In genomic region chr13:22034443-22035266, GRCm38 (mm10) we compare ENCODE assay signal across 8 mouse cellular contexts. TPM values are rescaled to one million over a fixed set of nuclear protein-coding genes. Genes with fewer than 3 reads are reported as not detected.
DNase-seq lines count a peak whose midpoint lies in the region; ATAC-seq and TF ChIP-seq lines count a peak whose summit lies in the region.

No protein-coding gene starts in this region.

- 1% methylated on average over 13 of the region's 14 CpGs for WGBS in hindbrain, embryonic 11.5 days
- under 1% methylated on average over 14 of the region's 14 CpGs for WGBS in liver, embryonic 13.5 days (ENCODE audit: insufficient replicate concordance)

- H3K27ac ChIP-seq in gastrocnemius, adult 2 months = no peak overlapping the region
- H3K27ac ChIP-seq in hindbrain, embryonic 11.5 days (ENCODE audit: low read depth, low read length) = peak overlapping the region; percentile 66
- peak overlapping the region; percentile 100 for H3K27ac ChIP-seq in liver, embryonic 13.5 days

- H3K36me3 ChIP-seq in hindbrain, embryonic 11.5 days (ENCODE audit: control insufficient read depth, insufficient read depth, low read length) = no peaks in the 10 kb centered on the region
- no peaks in the 10 kb centered on the region for H3K36me3 ChIP-seq in liver, embryonic 13.5 days

- DNase-seq in gastrocnemius, adult 2 months = no peak
- DNase-seq in gastrocnemius, postnatal 36 days = no peak
- peak; percentile 43 for DNase-seq in MN1 (ENCODE audit: low spot score)
- peak; percentile 57 for DNase-seq in hindbrain, embryonic 11.5 days (ENCODE audit: low spot score)
- no peak for DNase-seq in liver, embryonic 13.5 days
- no peak for DNase-seq in left cerebral cortex, adult 18-20 months (ENCODE audit: low spot score in 2 of 2)
- no peak for DNase-seq in c-Kit-positive CD71-positive TER-119-positive erythroid progenitor cells, embryonic 14.5 days (ENCODE audit: low spot score)

- peak overlapping the region; percentile 70 for H3K4me3 ChIP-seq in gastrocnemius, adult 2 months
- H3K4me3 ChIP-seq in hindbrain, embryonic 11.5 days (ENCODE audit: low read depth, low read length) = peak overlapping the region; percentile 31
- H3K4me3 ChIP-seq in liver, embryonic 13.5 days (replicated peaks) = peak overlapping the region; percentile 66

- intact Hi-C loops in gastrocnemius, adult 2 months (cut with DNase I) = loop anchor here (5.0 kb wide), 1 partner anchor 112 kb away; no protein-coding TSS in a partner anchor
- intact Hi-C loops in gastrocnemius, postnatal 36 days (cut with DNase I) = loop anchor here (10.0 kb wide), 1 partner anchor 210 kb away; no protein-coding TSS in a partner anchor

- no peaks in the 10 kb centered on the region for H3K9me3 ChIP-seq in hindbrain, embryonic 11.5 days (ENCODE audit: control insufficient read depth, low read length)
- no peaks in the 10 kb centered on the region for H3K9me3 ChIP-seq in liver, embryonic 13.5 days (replicated peaks)

- peak overlapping the region; percentile 49 for H3K9ac ChIP-seq in hindbrain, embryonic 11.5 days (ENCODE audit: low read depth, low read length)
- peak overlapping the region; percentile 80 for H3K9ac ChIP-seq in liver, embryonic 13.5 days

- no peak for TF ChIP-seq CTCF in gastrocnemius, adult 2 months (IDR thresholded peaks at IDR 0.05)

- H3K4me1 ChIP-seq in hindbrain, embryonic 11.5 days (replicated peaks; ENCODE audit: control insufficient read depth, insufficient read depth, low read length) = 0 out of 2 replicates have a peak, but pooled peaks cover 2% of the 10 kb centered on the region
- H3K4me1 ChIP-seq in liver, embryonic 13.5 days (replicated peaks) = peaks cover 59% of the 10 kb centered on the region

- peak overlapping the region; percentile 41 for H3K4me2 ChIP-seq in hindbrain, embryonic 11.5 days (replicated peaks; ENCODE audit: low read depth, low read length)
- peak overlapping the region; percentile 66 for H3K4me2 ChIP-seq in liver, embryonic 13.5 days

- no peak; the same call in 1 of the 2 replicates for ATAC-seq in hindbrain, embryonic 11.5 days (ENCODE audit: low FRiP score)
- no peak for ATAC-seq in liver, embryonic 13.5 days (ENCODE audit: low read depth)
- no peak for ATAC-seq in inflammation-experienced regulatory T-cells, adult 6 months

- no peaks in the 10 kb centered on the region for H3K27me3 ChIP-seq in hindbrain, embryonic 11.5 days (ENCODE audit: control insufficient read depth, insufficient read depth, low read length)
- no peaks in the 10 kb centered on the region for H3K27me3 ChIP-seq in liver, embryonic 13.5 days

RNA-seq across cellular contexts. Expression of gene Hist1h2ah, which starts 0.7 kb away (rescaled TPM):
- total RNA-seq in gastrocnemius, adult 2 months (2021) = 1 to 10 TPM in 1 of 2 experiments, not detected in 1; 3.7 TPM
- 10 to 100 TPM; 12.2 to 13.3 TPM for total RNA-seq in gastrocnemius, postnatal 36 days (2021)
- polyA plus RNA-seq in hindbrain, embryonic 11.5 days (2014; fragmentation: Nextera tagmentation; extraction: Ambion mirVana) = 8.4 and 11.9 TPM in 2 replicates
- polyA plus RNA-seq in liver, embryonic 13.5 days (2015; fragmentation: Nextera tagmentation; extraction: Ambion mirVana) = 3.6 and 18.3 TPM in 2 replicates
- polyA plus RNA-seq in inflammation-experienced regulatory T-cells, adult 6 months (2017; shearing (Covaris generic)) = 100 to 1,000 TPM in 1 of 3 experiments, 10 to 100 TPM in 1, not detected in 1; 52.3 to 507 TPM
- 10 to 100 TPM; 24.4 to 38.7 TPM for total RNA-seq in left cerebral cortex, adult 18-20 months (2021)

RNA-seq across cellular contexts. Expression of gene Hist1h2bk, which starts 1.0 kb away (rescaled TPM):
- total RNA-seq in gastrocnemius, adult 2 months (2021) = 1 to 10 TPM in 1 of 2 experiments, not detected in 1; 2.6 TPM
- 10 to 100 TPM; 10.8 to 26.5 TPM for total RNA-seq in gastrocnemius, postnatal 36 days (2021)
- 7.2 and 10.2 TPM in 2 replicates for polyA plus RNA-seq in hindbrain, embryonic 11.5 days (2014; fragmentation: Nextera tagmentation; extraction: Ambion mirVana)
- polyA plus RNA-seq in liver, embryonic 13.5 days (2015; fragmentation: Nextera tagmentation; extraction: Ambion mirVana) = 3.5 and 3.7 TPM in 2 replicates
- 1 to 10 TPM in 2 of 3 experiments, not detected in 1; 2.2 to 9.9 TPM for polyA plus RNA-seq in inflammation-experienced regulatory T-cells, adult 6 months (2017; shearing (Covaris generic))
- total RNA-seq in left cerebral cortex, adult 18-20 months (2021) = 10 to 100 TPM; 14.5 to 16.1 TPM

RNA-seq across cellular contexts. Expression of gene Hist1h4i, which starts 6.5 kb away (rescaled TPM):
- 10 to 100 TPM; 24.1 to 25.0 TPM for total RNA-seq in gastrocnemius, adult 2 months (2021)
- 10 to 100 TPM; 28.7 to 30.9 TPM for total RNA-seq in gastrocnemius, postnatal 36 days (2021)
- 31.2 and 31.4 TPM in 2 replicates for polyA plus RNA-seq in hindbrain, embryonic 11.5 days (2014; fragmentation: Nextera tagmentation; extraction: Ambion mirVana)
- 38.8 and 52.6 TPM in 2 replicates for polyA plus RNA-seq in liver, embryonic 13.5 days (2015; fragmentation: Nextera tagmentation; extraction: Ambion mirVana)
- 10 to 100 TPM in 1 of 3 experiments, 1 to 10 TPM in 2; 4.1 to 18.5 (median 6.5) TPM for polyA plus RNA-seq in inflammation-experienced regulatory T-cells, adult 6 months (2017; shearing (Covaris generic))
- total RNA-seq in left cerebral cortex, adult 18-20 months (2021) = 10 to 100 TPM; 71.8 to 81.6 TPM

RNA-seq across cellular contexts. Expression of gene Hist1h2ag, which starts 8.1 kb away (rescaled TPM):
- 1 to 10 TPM; 1.1 to 2.3 TPM for total RNA-seq in gastrocnemius, adult 2 months (2021)
- 10 to 100 TPM in 1 of 2 experiments, 1 to 10 TPM in 1; 8.7 to 11.6 TPM for total RNA-seq in gastrocnemius, postnatal 36 days (2021)
- polyA plus RNA-seq in hindbrain, embryonic 11.5 days (2014; fragmentation: Nextera tagmentation; extraction: Ambion mirVana) = 58.7 and 60.3 TPM in 2 replicates
- polyA plus RNA-seq in liver, embryonic 13.5 days (2015; fragmentation: Nextera tagmentation; extraction: Ambion mirVana) = 17.9 and 18.6 TPM in 2 replicates
- 1 to 10 TPM in 2 of 3 experiments, not detected in 1; 3.9 to 4.5 TPM for polyA plus RNA-seq in inflammation-experienced regulatory T-cells, adult 6 months (2017; shearing (Covaris generic))
- 10 to 100 TPM in 1 of 2 experiments, 1 to 10 TPM in 1; 7.5 to 13.7 TPM for total RNA-seq in left cerebral cortex, adult 18-20 months (2021)

RNA-seq across cellular contexts. Expression of gene Hist1h2bj, which starts 8.4 kb away (rescaled TPM):
- total RNA-seq in gastrocnemius, adult 2 months (2021) = 1 to 10 TPM; 2.3 to 3.4 TPM
- total RNA-seq in gastrocnemius, postnatal 36 days (2021) = 1 to 10 TPM; 7.6 to 8.9 TPM
- polyA plus RNA-seq in hindbrain, embryonic 11.5 days (2014; fragmentation: Nextera tagmentation; extraction: Ambion mirVana) = 14.0 and 15.2 TPM in 2 replicates
- 11.6 and 16.7 TPM in 2 replicates for polyA plus RNA-seq in liver, embryonic 13.5 days (2015; fragmentation: Nextera tagmentation; extraction: Ambion mirVana)
- polyA plus RNA-seq in inflammation-experienced regulatory T-cells, adult 6 months (2017; shearing (Covaris generic)) = 10 to 100 TPM in 1 of 3 experiments, 1 to 10 TPM in 2; 1.8 to 10.3 (median 6.6) TPM
- 10 to 100 TPM in 1 of 2 experiments, 1 to 10 TPM in 1; 9.3 to 11.7 TPM for total RNA-seq in left cerebral cortex, adult 18-20 months (2021)

Comparison
In these comparisons a context has a peak if more than half of its experiments do, and no peak if none do; other contexts are left out.
1. DNase-seq: peak in MN1 (single experiment) and hindbrain, embryonic 11.5 days (single experiment); none in gastrocnemius, adult 2 months (single experiment), gastrocnemius, postnatal 36 days (0 of 2), liver, embryonic 13.5 days (single experiment), left cerebral cortex, adult 18-20 months (0 of 2) and c-Kit-positive CD71-positive TER-119-positive erythroid progenitor cells, embryonic 14.5 days (single experiment).
2. Peak in every context shown above with its lines, with median percentiles within 50 percentile points of each other: H3K4me3 ChIP-seq.